Mouse (Mus musculus) bone marrow, adult 2 months (tissue): ENCODE data around the gene Ggt6. TPM values are rescaled to one million over a fixed set of nuclear protein-coding genes. Genes with fewer than 3 reads are reported as not detected.

Experiments
- H3K27ac ChIP-seq: fragments of 200-500 bp; 2 replicates; pipeline ENCODE4 v1.5.1; 2012; ENCODE audit warnings: low read depth, mild to moderate bottlenecking, control low read depth, inconsistent platforms, low read length; ENCODE audit not compliant: control insufficient read depth, poor library complexity, insufficient read depth
- H3K4me1 ChIP-seq: fragments of 200-500 bp; 2 replicates; pipeline ENCODE4 v1.6.1; 2011; ENCODE audit warnings: low read length; ENCODE audit not compliant: control insufficient read depth, insufficient read depth
- H3K4me3 ChIP-seq: fragments of 200-500 bp; replicated peaks from 2 replicates; pipeline ENCODE3; 2011; ENCODE audit warnings: mild to moderate bottlenecking, low read depth, low read length, control low read depth; ENCODE audit not compliant: control insufficient read depth
- CTCF ChIP-seq: fragments of 200-500 bp; IDR thresholded peaks from 2 replicates; pipeline ENCODE4 v1.5.1; 2011; ENCODE audit warnings: low read length, control low read depth; ENCODE audit not compliant: control insufficient read depth, insufficient read depth
- POLR2A ChIP-seq: fragments of 200-500 bp; IDR thresholded peaks from 2 replicates; pipeline ENCODE4 v1.6.1; 2011; ENCODE audit warnings: low read depth, mild to moderate bottlenecking, control low read depth, low read length, borderline replicate concordance; ENCODE audit not compliant: control insufficient read depth
- WGBS: fragments of 180-500 bp; shearing (Covaris S2); methylation state at CpG from one replicate; pipeline ENCODE4 v1.1.7; 2018; 5-methylcytosine and 5-hydroxymethylcytosine counted together
- polyA plus RNA-seq: library from polyadenylated mRNA; stranded (reverse); fragments of >200 nt; gene quantifications from 2 replicates; pipeline ENCODE4 v1.2.4, GENCODE M21; 2011; ENCODE audit warnings: low replicate concordance; ENCODE audit not compliant: missing spikeins, insufficient read depth, insufficient read length

The Ggt6 gene
- polyA plus RNA-seq, 1 experiment, result not detected

GRCm38 (mm10) chr11:72407574-72407973 lies 27.8 kb upstream of the Ggt6 start:
- TF ChIP-seq POLR2A (no peak), CTCF (no peak)
- Histone ChIP-seq H3K4me3 (no peak overlapping the region), H3K27ac (no peak overlapping the region), H3K4me1 (no peaks in the 10 kb centered on the region)
- 61% methylated on average over 7 of the region's 7 CpGs for WGBS

DNA sequence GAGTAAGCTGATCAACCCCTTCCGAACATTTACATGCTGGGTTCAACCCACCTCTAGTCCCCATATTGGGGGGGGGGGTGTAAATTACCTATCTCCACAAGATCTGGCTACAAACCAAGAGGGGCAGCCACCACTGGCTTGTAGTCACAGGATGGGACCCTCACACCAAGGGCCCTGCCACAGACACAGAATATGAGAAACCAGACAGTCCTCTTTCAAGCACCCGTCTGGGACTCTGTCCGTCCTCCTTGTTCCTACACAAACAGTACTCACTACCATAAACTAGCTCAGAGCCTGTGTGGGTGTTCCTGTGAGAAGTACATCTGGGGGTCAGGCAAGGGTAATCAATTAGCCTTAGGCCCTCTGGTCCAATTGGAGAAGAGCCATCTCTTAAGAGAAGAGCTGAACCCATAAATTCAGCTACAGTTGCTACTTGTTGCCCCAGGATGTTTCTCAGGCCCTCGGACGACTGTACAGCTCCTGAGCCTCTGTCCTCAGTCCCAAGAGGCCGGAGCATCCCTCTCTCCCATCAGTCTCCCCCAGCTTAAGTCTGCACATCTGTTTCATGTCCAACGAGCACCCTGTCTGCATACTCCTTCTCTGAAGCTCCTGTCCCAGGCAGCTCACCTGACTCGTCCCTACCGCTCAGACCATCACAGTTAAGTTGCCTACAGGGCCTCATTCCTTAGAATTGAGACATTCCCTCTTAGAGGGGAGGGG lies 26.7 kb upstream of the Ggt6 start:
- H3K4me1 ChIP-seq, result no peaks in the 10 kb centered on the region
- 84% methylated on average over 9 of the region's 9 CpGs for WGBS

GRCm38 (mm10) chr11:72409649-72410385 lies 25.5 kb upstream of the Ggt6 start:
- WGBS, result 83% methylated on average over 12 of the region's 12 CpGs
- no peak overlapping the region for H3K27ac ChIP-seq
- no peak overlapping the region for H3K4me3 ChIP-seq
- H3K4me1 ChIP-seq, result no peaks in the 10 kb centered on the region
- TF ChIP-seq CTCF (no peak), POLR2A (no peak)

More for the DNA sequence above, 26.7 kb upstream of the Ggt6 start:
- Histone ChIP-seq H3K4me3 (no peak overlapping the region), H3K27ac (no peak overlapping the region)
- TF ChIP-seq CTCF (no peak), POLR2A (no peak)

- TF ChIP-seq CTCF (no peak), POLR2A (no peak)
- Histone ChIP-seq H3K4me1 (no peaks in the 10 kb centered on the region), H3K4me3 (peak overlapping the region; percentile 48), H3K27ac (no peak overlapping the region)
- 7% methylated on average over 25 of the region's 25 CpGs for WGBS
Observed at GRCm38 (mm10) chr11:72410521-72411092, 24.7 kb upstream of the Ggt6 start.

DNA sequence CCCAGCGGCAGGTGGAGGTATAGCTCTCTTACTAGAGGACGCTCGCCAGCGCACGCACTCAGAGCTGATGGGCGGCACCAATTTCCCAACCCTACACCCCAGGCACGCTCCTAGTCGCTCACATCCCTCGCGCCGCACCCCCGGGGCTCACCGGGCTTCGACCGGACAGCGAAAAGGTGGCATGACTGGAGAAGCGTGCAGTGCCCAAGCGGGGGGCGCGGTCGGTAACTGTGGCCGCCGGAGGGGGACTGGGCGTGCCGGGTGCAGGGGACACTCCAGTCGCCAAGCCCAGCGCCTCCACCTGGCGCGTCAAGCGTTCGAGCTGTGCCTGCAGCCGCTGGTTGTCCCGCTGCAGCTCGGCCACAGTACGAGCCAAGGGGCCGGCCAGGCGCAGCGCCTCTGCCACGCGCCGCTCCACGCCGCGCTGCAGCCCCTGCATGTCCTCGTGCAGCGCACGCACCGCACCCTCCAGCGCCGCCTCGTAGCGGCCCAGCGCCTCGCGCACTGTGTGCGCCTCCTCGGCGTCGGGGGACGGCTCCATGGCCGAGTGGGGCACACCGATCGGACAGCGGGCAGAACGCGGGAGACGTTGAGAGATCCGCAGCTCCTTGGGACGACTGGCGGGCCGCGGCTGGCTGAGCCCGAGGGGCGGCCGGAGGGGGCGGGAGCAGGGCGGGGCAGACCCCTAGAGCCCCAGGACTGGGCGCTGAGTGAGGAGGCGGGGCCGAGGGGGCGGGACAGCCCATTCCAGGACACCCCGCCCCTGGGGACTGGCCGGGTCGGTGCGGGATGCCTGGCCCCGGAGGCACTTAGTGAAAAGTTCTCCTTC lies 24.0 kb upstream of the Ggt6 start, which contains the start of gene Smtnl2:
Gene Smtnl2, minus strand, starts transcription at position 621 of the 829 bp plus-strand sequence.
- TF ChIP-seq CTCF, result no peak
- no peak for TF ChIP-seq POLR2A
- WGBS, result under 1% methylated on average over 86 of the region's 86 CpGs
- no peaks in the 10 kb centered on the region for H3K4me1 ChIP-seq
- no peak within 1 kb of the TSS for H3K27ac ChIP-seq
- peak within 1 kb of the TSS; percentile 48 for H3K4me3 ChIP-seq

DNA sequence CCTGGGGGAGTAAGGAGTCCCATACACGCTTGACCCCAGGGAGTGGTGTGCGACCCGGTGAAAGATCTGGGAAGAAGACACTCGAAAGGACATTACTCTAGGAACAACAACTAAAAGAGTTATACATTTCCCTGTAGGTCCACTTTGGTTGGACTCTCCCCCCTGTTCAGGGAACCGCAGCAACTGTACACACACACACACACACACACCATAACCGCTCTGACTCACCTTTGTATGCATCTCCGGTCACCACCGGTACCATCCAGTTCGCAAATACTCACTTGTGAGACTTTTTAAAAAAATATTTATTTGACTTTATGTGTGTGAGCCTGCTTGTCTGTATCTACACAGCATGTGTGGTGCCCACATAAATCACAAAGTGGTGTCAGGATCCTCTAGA lies 23.4 kb upstream of the Ggt6 start:
- no peaks in the 10 kb centered on the region for H3K4me1 ChIP-seq
- TF ChIP-seq POLR2A (no peak), CTCF (no peak)
- H3K27ac ChIP-seq, result no peak overlapping the region
- 46% methylated on average over 9 of the region's 9 CpGs for WGBS
- no peak overlapping the region for H3K4me3 ChIP-seq

DNA sequence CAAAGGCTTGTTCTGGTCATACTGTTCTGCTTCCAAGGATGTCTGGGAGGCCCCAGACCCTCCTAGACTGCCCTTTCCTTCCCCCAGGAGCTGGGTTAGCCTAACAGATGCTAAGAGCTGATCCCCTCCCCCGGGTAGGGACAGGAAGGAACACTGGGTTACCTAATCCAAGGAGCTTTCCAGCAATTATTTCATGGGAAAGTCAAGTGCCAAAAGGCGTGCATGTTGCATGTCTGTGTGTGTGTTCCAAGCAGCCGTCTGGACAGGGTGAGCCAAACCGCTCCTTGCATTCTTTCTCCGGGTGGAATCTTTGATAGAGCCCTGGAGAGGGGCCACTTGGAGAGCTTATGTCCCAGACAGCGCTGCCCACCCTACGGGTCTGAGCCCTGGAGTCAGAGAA lies 22.3 kb upstream of the Ggt6 start:
- Histone ChIP-seq H3K4me3 (no peak overlapping the region), H3K4me1 (no peaks in the 10 kb centered on the region), H3K27ac (no peak overlapping the region)
- 71% methylated on average over 7 of the region's 7 CpGs for WGBS
- no peak for TF ChIP-seq CTCF
- TF ChIP-seq POLR2A, result no peak

- no peaks in the 10 kb centered on the region for H3K4me1 ChIP-seq
- no peak overlapping the region for H3K27ac ChIP-seq
- TF ChIP-seq POLR2A (no peak), CTCF (no peak)
- no peak overlapping the region for H3K4me3 ChIP-seq
- WGBS, result 76% methylated on average over 5 of the region's 5 CpGs
Observed at GRCm38 (mm10) chr11:72413601-72414190, 21.6 kb upstream of the Ggt6 start.
